Mouse (Mus musculus): ENCODE measurements around the gene Smad3.

Gene Smad3

DNA sequence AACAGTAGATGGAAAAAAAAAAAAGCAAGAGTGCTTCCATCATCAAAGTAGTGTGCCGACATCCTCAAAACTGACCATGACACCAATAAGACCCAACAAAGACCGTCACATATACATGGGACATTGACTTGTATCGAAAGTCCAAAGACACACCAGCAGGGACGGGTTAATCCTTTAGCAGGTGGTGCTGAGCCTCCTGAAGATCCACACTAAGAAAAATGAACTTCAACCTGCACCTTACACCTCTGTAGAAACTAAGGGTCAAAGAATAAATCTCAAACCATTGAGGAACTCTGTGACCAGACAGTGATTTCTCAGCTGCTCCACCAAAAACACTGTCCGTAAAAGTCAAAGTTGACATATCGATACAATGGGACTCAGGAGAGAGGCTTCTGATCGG, 88.0 kb downstream of the Smad3 start:
- in situ Hi-C loops (cut with MboI, MseI): loop anchor here (5.0 kb wide), 1 partner anchor 527 kb away; no protein-coding TSS in a partner anchor

DNA sequence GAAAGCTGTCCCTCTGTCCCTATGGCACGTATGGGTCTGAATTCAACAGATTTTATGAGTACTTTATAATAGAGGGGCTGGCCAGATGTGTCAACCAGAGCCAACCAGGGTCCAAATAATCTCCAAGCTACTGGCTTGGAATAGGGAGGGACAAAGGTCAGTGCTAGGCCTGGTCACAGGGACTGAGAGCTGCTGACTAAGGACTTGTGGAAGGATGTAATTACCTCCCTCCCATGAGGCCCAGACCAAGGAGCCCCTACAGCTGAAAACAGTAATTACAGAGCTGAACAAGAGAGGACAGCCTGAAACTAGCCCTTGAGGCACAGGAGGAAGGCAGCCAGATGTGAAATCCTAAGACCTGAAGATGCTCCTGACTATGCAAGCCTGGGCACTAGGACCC, 89.2 kb downstream of the Smad3 start:
- in situ Hi-C loops (cut with MboI, MseI): loop anchor here (5.0 kb wide), 1 partner anchor 529 kb away; no protein-coding TSS in a partner anchor

DNA sequence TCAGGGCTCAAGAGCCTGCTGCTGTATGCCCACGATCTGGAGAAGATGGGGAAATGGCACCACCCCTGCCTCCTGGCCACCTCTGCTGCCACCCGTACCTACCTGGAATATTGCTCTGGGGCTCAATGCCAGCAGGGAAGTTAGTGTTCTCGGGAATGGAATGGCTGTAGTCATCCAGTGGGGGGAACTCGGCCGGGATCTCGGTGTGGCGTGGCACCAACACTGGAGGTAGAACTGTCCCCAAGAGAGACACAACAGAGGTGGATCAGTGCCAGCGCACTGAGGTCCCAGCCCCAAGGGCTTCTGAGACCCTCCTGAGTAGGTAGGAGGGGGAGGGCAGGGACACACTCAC, 90.4 kb downstream of the Smad3 start:
- in situ Hi-C loops (cut with MboI, MseI): loop anchor here (5.0 kb wide), 1 partner anchor 530 kb away; no protein-coding TSS in a partner anchor

DNA sequence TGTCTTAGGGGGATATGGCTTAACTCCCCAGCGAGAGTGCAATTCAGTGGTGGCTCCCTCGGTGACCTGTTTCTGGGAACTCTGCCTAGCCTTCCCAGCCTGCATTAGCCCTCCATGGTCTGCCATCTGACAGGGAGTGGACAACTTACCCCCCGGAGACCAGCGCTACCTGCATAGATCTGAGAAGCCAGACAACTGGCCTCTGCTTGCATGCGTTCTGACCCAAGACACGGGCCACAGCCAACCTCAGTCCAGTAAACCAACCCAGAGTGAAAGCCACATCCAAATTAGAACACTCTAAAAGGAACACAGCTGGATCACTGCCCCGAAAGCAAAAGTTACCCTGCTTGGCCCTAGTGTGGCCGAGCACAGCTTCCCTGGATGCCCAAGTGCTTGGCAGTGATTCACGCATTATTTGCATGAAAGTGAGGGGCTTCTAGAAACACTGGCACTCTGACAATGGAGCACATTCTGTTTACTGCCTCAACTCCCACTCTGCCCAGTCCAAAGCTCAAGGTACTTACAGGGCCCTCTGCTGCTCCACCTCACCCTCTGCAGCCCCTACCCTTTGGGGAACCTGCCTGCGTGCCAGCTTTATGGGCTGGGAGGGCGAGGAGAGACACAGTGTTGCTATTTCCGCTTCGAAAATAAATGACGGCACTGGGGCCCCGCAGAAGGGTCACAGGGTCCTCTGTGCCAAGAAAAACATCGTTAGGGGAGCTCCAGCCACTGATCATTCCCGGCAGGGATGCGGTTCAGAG, 91.0 kb downstream of the Smad3 start:
- in situ Hi-C loops (cut with MboI, MseI): loop anchor here (5.0 kb wide), 1 partner anchor 531 kb away; no protein-coding TSS in a partner anchor

DNA sequence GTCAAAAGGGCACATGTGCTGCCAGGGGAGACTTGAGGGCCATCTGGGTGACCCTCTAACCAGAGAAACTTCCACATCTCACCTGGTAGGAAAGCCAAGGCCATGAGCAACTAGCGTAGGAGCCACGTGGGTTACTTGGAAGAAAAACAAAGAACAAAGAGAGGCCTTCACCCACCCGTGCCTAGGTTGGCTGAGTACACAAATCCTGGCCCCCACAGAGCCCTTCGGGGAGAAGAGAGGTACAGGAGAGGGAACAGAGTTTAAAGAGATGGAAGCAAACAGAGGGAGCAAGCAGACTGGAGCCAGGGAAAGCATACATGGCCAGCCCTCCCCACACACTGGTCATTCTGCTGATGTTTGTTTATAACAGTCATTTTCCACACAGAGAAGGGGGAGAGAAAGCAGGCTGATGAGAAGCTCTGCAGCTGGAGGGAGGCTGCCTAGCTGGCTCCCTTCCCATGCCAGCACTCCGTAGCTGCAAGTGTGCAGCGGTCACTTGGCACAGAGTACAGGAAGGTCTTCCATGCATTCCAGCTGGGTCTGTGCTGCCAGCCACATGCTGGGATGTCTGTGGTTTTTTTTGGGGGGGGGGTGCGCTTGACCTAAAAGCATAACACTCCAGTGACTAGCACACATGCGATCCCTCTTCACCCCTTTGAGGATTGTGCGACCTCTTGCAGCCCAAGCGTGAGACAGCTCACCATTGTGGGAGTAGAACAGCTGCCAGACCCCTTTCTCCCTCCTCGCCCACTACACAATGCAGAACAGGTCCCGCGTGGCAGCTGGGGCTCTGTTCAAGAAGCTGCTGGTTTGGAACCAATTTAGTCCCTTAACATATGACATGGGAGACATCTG, 92.8 kb downstream of the Smad3 start:
- in situ Hi-C loops (cut with MboI, MseI): loop anchor here (5.0 kb wide), 1 partner anchor 532 kb away; no protein-coding TSS in a partner anchor

DNA sequence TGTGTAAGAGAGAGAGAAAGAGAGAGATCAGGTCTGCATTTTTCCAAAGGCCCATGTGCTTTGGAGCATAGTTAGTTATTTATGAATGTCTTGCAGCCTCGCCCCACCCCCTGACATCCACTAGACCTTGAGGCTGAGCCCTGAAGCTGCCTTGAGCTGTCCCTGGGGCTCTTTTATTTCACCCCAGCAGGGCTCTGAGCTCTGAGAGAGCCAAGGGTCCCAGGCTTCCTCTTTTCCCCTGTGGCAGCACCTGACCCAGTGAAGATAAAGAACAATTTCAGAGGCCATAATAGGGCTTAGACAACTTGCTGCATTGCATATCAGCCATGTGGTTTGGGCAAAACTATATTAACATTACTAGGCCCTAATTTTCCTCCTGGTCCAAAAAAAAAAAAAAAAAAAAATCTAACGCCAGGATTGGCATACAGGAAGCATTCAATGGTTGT, 93.5 kb downstream of the Smad3 start:
- in situ Hi-C loops (cut with MboI, MseI): no loop called here

DNA sequence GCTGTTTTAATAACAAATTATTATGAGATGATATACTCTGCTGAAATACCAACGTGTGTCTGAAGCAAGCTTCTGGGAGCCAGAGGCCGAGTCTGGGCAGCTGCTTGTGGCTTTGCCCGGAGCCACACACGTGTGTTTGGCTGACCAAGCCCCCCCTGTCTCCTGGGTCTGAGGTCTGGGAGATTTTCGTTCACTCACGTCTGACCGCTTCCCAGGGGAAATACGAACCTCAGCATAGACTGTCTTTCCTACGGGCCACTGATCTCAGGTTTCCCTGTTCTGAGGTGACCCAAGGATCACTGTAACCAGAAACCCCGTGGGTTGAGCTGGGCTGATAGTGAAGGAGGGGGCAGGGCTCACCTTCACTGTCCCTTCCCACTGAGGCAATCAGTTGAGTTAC, 94.6 kb downstream of the Smad3 start:
- in situ Hi-C loops (cut with MboI, MseI): no loop called here

DNA sequence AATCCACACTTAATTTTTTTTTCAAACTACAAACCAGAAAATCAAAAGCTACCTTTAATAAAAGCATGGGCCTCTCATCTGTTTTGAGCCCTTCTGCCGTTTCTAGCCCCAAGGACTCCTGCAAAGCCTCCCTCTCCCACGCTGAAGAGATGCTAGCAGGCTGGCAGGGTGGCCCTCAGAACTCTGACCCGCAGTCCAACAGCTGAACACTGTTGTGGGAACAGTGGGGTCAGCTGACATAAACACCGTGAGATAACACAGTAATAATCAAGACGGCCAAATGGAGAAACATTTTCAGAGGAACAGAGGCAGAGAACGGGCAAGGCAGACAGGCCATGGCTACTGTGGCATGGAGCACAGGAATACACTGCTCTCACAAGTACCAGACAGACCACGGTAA, 95.0 kb downstream of the Smad3 start:
- in situ Hi-C loops (cut with MboI, MseI): no loop called here

DNA sequence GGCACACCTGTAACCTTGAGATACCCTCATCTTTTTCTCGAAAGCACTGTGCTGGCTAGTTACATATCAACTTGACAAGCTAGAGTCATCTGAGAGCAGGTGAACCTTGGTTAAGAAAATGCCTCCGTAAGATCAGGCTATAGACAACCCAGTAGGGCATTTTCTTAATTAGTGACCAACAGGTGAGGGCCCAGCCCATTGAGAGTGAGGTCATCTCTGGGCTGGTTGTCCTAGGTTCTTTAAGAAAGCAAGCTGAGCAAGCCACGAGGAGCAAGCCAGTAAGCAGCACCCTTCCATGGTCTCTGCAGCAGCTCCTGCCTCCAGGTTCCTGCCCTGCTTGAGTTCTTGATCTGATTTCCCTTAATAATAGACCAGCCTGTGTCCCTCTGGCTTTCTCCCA, 97.1 kb downstream of the Smad3 start:
- in situ Hi-C loops (cut with MboI, MseI): no loop called here

DNA sequence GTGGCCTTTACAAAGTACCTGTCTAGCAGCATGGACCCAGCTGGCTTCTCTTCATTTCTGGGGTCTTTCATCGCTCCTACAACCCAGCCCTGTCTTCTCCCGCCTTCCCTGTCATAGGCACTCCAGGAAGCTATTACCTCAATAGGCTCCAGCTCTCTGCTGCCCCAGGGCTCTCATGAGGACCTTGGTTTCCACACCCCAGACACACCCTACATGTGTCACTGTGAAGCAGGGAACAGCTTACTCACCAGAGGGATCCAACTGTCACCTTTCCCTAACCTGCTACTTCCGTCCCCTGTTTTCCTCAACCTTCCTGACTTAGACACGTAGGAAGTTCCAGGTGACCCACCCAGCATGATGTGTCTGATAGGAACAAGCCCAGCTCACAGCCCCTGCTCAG, 97.7 kb downstream of the Smad3 start:
- in situ Hi-C loops (cut with MboI, MseI): no loop called here

DNA sequence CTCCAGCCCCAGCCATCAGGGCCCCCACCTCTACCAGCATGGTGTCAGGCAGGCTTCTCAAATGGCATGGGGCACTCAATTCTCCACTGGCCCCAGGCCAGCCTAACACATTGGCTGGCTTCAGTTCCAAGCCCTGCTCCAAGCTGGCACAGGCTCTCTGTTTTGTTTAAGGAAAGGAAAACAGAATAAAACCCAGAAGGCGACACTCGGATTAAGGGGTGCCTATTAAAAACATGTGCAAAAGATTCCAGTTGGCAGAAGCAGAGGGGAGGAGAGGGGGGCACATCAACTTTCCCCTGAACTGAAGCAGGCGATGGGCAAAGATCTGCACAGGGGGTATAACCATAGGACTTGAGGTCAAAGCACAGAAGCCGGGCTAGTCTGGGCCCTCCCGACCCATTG, 98.8 kb downstream of the Smad3 start:
- in situ Hi-C loops (cut with MboI, MseI): no loop called here

DNA sequence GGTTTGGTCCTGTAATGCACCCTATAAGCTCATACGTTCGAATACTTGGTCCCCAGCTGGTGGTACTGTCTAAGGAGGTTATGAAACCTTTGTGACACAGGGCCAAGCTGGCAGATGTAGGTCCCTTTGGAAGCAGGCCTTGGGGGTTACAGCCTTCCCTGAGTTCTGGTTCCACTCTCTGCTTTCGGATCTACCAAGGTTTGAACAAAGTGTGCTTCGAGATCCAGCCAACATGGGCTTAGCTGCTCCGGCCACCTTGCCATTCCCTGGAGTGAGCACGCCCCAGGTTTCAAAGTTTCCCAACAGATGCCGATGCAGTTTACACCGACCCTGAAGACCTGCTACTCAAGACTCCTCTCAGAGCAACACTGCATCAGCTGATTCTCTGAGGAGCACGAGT, 99.4 kb downstream of the Smad3 start:
- in situ Hi-C loops (cut with MboI, MseI): no loop called here

DNA sequence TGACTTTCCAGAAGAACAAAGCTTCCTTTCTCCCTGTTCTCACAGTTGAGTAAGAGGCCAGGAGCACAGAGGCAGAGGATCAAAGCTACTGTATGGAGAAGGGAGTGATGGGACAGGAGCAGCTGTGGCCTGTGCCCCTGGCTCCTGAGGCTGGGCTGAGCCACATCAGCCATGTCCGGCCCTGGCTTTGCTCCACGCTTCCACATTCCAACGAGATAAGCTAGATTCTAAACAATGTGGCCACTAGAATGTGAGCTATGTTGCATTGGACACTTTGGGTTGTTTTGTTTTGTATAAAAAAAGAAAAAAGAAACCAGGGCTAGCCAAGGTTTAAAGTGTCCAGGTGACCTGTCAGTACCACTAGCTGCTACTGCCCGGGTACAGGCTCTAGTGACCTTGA, 100.6 kb downstream of the Smad3 start:
- in situ Hi-C loops (cut with MboI, MseI): no loop called here

DNA sequence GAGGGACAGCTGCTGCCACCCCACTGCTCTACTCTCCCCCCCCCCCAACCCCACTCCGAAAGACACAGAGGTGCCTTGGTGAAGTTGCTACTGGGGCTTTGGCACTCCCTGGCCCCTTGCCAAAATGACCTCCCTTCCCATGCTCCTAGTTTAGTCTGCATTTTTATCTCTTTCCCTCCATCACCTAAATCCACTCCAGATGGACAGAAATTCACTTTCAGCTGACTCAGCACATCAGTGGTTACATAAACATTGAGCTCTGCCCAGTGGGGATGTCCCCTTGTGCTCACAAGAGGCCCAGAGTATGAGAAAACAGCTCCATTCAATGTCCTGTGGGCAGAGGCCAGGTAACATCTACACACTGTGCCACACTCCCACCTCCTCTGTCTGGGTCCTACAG, 102.7 kb downstream of the Smad3 start:
- in situ Hi-C loops (cut with MboI, MseI): no loop called here

DNA sequence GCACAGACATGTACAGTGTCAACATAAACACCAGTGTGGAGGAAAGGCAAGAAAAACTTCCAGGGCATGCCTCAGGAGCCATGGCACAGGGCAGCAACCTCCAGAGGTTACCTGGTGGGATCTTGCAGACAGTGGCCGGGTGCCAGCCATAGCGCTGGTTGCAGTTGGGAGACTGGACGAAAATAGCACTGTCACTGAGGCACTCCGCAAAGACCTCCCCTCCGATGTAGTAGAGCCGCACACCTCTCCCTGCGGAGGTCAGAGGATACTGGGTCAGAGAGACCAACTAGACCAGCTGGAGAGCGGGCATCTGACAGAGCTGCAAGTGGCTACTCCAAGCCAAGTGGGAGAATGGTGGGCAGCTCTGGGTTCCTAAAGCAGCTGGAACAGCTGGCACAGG, 103.2 kb downstream of the Smad3 start:
- in situ Hi-C loops (cut with MboI, MseI): no loop called here

DNA sequence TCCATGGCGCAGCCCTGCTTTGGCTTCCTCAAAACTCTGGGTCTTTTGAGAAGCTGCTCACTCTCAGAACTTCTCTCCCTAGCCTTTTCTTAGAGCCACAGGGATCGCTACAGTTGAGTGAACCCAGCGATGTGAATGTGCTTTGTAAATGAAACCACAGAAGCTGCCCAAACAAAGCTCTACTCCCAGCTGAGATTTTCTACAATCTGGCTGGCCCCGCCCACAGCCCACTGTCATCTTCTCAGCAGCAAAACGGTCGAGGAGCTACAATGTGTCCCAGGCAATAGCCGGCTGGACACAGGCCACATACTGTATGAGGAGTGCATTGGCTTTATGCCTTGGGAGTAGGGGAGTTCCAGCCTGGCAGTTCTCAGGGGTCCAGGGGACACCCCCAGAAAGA, 104.1 kb downstream of the Smad3 start:
- in situ Hi-C loops (cut with MboI, MseI): no loop called here

DNA sequence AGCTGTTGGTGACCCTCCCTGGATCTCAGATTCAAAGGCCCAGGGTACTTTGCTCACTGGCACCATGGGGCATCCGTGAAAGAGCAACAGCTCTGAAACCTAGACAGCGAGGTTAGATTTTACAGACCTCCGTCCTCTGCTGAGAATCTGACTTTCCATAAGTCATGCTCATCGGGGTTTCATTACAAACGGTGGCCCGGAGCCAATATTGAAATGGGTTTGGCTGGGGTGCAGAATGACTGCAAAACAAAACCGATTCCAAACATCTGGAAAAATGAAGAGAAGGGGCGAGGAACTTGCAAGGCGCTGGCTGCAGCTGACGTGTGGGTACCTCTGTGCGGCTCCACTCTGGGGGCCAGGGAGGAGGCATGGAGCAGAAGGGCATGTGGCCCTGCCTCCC, 106.2 kb downstream of the Smad3 start:
- in situ Hi-C loops (cut with MboI, MseI): no loop called here

DNA sequence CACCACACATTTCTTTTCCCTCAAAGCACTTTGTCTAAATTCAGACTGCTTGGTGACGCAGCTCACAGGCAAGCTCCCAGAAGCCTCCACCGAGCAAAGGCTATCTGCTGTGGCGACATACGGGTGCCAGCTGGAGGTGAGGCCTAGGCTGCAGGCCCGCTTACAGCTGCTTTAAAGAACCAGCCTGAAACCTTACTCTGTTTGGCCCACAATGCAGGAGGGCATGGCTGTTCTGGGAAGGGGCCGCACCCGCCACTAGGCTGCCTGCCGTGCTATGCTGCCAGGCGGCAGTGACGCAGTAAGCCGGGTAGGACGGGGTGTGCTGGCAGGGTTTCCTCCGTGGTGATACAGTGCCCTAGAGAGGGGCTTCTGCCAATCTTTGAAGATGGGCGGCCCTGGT, 106.9 kb downstream of the Smad3 start:
- in situ Hi-C loops (cut with MboI, MseI): no loop called here

DNA sequence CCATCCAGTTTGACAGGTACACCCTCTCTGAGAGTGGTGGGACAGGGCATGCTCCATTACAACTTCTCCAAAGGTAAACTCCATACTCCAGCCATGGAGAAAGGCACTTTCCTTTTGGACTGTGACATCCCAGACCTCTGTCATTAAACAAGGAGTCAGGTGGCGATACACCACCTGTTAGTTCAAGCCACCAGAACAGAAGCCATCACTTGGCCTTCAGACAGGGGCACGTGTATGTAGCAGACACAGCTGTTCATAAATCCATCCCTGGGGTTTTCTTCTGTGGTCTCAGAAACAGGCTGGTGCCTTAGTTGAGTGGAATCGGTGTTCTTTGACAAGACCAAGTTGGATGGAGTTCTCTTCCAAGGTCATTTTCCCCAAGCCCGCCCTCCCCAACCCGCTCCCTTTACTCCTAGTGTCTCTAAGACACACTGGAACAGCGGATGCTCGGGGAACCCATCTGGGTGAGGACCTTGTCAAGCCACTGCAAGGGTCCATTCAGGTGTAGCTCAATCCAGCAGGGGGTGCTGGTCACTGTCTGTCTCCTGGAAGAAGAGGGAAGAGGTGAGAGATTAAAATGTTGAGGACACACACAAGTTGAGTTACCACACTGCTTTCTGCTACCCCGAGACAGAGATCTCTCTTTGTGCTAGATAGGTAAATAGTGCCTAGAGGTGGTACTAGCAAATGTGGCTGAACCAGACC, 107.8 kb downstream of the Smad3 start:
- in situ Hi-C loops (cut with MboI, MseI): loop anchor here (10.0 kb wide), 1 partner anchor 195 kb away; no protein-coding TSS in a partner anchor

DNA sequence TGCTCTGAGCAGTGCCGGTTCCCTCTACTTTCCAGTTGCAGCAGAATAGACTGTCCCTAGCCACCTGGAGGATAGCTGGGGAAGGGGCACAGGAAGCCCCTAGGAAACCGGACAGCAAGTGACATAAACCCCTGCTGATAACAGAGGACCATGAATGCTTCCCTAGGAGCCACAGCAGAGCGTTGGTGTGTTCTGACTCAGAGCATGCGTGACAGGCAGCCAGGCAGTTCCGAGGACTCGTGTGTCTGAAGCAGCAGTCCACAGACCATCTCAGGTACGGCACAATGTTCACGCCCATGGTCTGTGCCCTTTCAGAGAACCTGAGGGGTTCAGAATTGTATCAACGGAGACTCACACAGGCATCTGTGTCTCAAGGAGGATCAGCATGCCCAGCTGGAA, 109.3 kb downstream of the Smad3 start:
- in situ Hi-C loops (cut with MboI, MseI): loop anchor here (10.0 kb wide), 1 partner anchor 196 kb away; no protein-coding TSS in a partner anchor

DNA sequence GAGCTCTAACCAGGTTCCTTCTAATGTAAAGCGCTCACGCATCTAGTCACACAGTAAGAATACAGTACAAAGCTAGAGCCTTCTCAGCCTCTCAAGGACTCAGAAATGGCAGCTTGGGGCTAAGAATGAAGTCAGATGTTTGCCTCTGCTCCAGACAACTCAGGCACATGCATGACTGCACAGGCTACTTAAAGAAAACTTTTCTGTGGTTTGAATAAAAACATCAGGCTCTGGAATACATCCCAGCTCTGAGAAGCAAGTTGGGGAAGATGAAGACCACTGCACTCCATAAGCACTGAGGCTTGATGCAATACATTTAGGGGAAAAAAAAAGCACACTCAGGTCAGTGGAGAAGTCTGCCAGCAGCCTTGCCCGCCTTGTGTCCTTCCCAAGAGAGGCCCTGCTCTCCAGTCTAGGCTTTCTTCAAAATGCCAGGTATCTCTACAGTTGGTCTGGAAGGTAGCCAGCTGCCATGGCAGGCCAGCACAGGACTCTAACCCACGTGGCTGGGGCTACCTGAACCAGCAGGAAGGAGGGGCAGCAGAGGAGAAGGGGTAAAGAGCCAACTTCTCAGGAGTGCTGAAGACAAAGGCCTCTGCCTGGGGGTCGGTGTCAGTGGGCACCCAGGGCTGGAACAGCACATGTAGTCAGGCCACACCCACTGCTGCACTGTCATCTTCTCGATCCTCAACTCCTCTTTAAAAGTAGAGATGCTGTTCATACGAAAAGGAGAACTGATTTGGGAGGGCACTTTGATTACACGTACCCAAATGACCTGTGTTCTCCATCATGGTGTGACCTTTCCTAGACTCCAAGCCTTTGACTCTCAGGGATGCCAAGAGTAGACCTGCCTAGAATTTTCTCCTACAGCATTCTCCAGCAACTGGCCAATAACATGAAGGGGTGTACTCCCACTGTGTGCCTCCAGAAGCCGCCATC, 109.9 kb downstream of the Smad3 start:
- in situ Hi-C loops (cut with MboI, MseI): loop anchor here (10.0 kb wide), 1 partner anchor 197 kb away; no protein-coding TSS in a partner anchor
